Mouse (Mus musculus): ENCODE measurements around the gene Nav3.
A peak's percentile ranks its signal among the peaks of the same experiment; 100 is the strongest.

Nav3 gene

DNA sequence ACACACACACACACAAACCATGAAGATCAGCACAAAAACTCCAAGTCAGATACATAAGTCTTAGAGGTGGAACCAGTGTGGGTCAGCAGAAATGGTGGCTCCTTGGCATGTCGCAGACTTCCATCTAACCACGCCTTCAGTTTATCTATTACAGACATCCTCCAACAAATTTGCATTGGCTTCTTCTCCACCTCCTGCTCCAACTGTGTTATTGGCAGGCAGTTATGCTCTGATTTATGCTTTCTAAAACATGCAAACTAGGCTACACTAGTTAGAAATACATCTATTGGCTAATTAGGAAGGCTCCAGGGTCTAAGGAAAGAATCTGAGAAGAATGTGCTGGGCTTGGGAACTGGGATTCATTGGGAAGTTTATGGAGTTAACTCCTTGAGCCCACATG is 75.2 kb downstream of the Nav3 start:
- no peak for DNase-seq

GRCm38 (mm10) chr10:110372724-110373455 is 83.1 kb downstream of the Nav3 start:
- DNase-seq = no peak

DNA sequence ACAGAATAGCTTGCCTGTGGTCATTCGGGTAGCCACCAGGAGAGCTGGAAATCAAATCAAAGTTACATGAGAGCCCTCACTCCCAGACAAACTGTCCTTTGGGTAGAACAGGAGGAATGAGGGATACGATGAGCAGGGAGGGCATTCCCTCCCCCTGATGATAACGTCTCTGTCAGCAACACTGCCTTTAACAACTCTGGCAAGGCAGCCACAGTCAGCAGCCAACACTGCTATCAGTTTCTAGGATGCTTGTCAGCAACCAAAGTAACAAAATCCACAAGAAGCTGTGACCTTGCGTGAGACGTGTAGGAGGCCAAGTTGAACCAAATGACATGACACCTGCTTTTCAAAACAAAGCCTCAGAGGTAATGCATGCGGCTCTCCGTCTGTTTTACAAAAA is 103.9 kb downstream of the Nav3 start:
- no peak for DNase-seq

GRCm38 (mm10) chr10:110330030-110330429 is 126.0 kb downstream of the Nav3 start:
- no peak for DNase-seq

DNA sequence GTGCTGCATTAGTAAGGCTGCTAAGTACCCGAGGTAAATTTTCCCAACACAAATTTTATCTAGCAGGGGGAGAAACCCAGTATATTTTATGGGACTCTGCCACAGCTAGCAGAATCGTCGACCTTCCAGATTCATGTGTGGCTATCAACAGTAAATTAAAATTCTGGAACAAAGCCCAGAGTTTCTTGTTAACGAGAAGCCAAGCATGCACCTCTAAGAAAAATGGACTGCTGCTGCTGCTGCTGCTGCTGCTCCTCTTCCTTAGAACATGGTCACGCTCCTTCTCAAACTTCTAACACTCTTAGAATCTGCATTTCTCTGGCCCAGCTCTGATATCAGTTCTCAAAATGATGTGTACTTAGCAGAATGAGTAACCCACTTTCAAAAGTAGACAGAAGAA is 126.4 kb downstream of the Nav3 start:
- no peak for DNase-seq

DNA sequence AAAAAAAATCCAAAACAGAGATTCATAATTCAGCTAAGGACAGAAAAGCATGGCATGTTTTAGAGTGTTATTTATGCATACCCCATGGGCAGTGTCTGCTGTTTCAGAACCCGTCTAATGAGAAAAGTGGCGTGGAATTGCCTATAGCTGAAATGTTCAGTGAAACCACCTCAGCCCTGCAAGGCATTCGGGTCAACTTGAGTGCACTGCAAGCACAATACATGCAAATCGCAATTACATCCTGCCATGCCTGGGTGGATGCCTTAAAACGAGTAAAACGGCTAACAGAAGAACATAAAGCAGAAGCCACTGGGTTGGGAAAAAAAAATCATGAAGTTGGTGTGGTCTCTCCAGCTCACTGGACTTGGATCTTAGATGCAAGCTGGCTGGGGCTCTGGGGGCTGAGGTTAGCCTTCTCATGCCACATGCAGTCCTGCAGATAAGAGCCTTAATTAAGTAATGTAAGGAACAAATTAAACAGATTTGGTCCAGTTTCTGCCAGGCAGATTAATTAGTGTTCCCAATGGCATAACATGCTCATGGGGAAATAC is 133.8 kb downstream of the Nav3 start:
- no peak for DNase-seq

DNA sequence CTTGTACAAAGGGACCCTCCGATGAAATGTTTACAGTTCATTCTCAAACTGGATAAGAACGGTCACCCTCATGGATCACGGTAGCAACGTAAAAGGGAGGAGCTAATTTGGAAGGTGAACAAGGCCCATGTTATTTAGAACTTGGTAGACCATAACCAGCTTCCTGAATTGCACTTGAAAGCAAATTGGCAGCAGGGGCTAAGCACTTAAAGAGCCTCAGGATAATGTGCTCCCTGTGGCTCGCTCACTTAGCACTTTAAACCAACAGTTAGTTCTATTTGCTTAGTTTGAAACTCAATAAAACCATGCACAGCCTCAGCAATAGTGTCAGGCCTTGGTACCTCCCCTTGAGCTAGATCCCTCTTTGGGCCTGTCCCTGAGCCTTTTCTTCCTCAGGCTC is 138.7 kb downstream of the Nav3 start:
- DNase-seq = no peak

GRCm38 (mm10) chr10:110314525-110314924 is 141.5 kb downstream of the Nav3 start:
- DNase-seq = no peak

- DNase-seq = no peak
These were observed 142.0 kb downstream of the Nav3 start for GRCm38 (mm10) chr10:110313959-110314358.

GRCm38 (mm10) chr10:110309511-110309910 is 146.5 kb downstream of the Nav3 start:
- DNase-seq = no peak

DNA sequence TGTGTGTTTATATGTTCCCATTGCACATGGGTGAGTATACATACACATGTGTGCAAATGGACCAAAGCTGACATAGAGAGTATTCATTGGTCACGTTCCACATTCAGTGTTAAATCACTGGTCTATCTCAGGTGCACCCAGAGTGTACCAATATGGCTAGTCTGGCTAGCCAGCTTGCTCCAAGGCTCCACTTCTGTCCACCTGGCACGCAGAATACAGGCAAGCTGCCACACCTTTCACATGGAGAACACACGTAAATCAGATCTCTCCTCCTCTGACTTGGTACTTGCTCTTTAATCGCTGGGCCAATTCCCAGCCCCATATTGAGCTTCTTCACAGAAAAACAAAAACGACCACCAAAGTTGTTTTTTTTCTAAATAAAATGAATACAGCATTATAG is 150.4 kb downstream of the Nav3 start:
- no peak for DNase-seq

- DNase-seq = no peak
These were observed 165.9 kb downstream of the Nav3 start for GRCm38 (mm10) chr10:110290016-110290623.

DNA sequence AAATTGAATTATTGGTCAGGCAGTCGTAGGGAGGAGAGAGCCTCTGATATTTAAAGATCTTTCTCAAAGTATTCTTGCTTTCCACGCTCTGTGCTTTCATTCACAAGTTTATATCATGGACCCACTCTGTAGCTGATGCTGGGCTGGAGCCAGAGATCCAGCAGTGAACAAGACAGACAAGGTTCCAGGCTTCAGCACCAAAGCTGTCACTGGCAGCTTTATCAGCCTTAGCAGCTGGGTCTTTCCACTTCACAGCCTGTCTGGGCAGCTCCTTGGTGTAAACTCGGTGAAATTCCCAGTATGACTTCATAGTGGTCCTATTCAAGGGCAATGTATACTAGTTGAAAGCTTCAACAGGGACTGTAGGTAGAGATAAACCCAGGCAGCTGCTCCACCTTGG is 172.1 kb downstream of the Nav3 start:
- peak; percentile 16 to 57 for DNase-seq

DNA sequence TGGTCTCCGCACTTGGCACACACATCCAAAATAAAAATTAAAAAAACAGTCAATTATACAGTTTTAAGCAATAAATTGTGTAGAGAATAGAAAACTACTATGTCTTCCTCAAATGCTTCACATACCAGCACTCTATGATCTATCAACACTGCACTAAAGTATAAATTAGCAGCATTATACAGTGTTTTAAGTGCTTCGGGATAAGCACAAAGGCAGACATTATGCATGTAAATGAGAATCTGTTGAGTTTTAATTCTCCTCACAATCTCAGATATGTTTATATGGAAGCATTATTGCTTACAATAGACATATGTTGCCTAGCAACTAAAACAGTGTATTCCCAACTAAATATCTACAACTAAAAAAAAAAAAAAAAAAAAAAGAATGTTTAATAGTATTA is 183.2 kb downstream of the Nav3 start:
- no peak for DNase-seq

DNA sequence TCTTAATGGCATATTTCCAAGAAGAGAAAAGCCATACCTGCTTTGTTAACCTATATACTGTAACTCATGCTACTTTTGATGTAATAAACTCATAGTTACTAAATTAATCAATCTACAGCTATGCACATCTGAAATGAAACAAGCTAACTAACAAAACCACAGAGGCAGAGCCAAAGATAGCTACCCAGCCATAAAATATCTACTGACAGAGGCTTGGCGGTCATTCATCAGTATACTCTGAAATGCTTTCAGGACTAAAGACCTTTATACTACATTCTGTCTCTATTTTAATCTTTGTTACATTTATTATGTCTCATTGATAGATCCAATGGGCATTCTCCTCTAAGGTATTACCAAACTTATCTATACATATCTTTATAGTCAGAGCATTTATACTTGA is 185.4 kb downstream of the Nav3 start:
- no peak for DNase-seq

- DNase-seq = no peak
These were observed 213.9 kb downstream of the Nav3 start for GRCm38 (mm10) chr10:110242128-110242561.

- DNase-seq = no peak
These were observed 215.3 kb downstream of the Nav3 start for GRCm38 (mm10) chr10:110240667-110241066.

- DNase-seq = no peak
These were observed 222.6 kb downstream of the Nav3 start for GRCm38 (mm10) chr10:110233307-110233930.

- DNase-seq = no peak
These were observed 249.6 kb downstream of the Nav3 start for GRCm38 (mm10) chr10:110206411-110206810.

DNA sequence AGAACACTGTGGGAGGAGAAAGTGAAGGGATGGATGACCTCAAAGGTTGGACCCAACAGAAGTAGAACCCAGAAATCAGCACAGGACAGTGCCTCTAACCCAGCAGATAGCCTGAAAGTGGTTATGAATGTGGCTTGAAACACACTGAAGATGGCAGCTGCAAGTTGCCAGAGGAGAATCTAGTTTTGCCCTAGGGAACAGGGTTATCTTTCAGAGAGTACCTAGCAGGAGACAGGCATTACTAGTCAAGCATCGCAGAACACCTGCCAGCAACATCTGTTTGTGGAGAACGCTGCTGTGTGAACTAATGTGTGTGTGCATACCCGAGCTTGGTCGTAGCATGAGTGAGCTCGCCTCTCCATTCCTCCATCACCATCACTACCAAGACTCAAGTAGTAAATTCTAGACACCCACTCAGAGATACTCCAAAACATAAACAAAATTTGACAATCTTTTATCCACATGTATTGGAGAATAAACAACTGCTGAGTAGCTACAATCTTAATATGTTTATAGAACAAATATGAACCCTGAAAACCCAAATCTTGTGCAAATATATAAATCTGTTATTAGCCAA is 251.8 kb downstream of the Nav3 start:
- no peak for DNase-seq

DNA sequence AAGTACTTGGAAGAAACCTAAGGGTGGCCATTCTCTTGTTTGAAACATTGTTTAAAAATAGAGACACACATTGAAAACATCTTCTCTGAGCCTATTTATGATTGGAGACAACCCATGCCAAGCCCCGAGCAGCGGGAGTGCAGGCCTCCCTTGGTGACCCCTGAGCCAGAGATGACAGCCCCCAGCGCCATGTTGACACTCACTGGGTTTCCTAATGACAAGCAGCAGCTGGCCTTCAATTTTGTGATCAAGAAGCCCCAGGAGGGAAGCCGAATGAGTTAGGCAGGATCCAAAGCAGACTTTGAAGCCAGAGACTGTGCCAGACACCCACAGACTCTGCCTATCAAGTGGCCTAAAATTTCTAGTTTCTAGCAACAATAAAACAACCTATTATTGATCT is 263.1 kb downstream of the Nav3 start:
- DNase-seq = peak; percentile 13 to 51

GRCm38 (mm10) chr10:110192026-110192805 is 263.8 kb downstream of the Nav3 start:
- no peak for DNase-seq

GRCm38 (mm10) chr10:110186242-110186641 is 269.8 kb downstream of the Nav3 start:
- DNase-seq = no peak
